Mouse (Mus musculus): ENCODE measurements at regions not wholly inside any gene's neighbourhood (a gene's known extent, or its start where the extent isn't known, plus 50 kb on each side); places are given as distances from the start of the nearest gene placed in this dataset.

- no peak for TF ChIP-seq CTCF (IDR thresholded peaks at IDR 0.05; ENCODE audit: extremely low read depth, insufficient read depth, low read length)
- TF ChIP-seq POLR2A (IDR thresholded peaks at IDR 0.05; ENCODE audit: extremely low read depth, insufficient read depth, low read length), result no peak
Measured at GRCm38 (mm10) chr8:103482033-103482720, 619.2 kb upstream of the Cdh5 start.
